Mouse (Mus musculus): ENCODE results near the gene En2. TPM values are rescaled to one million over a fixed set of nuclear protein-coding genes. Genes with fewer than 3 reads are reported as not detected.

Gene En2
- total and polyA plus RNA-seq, 3 experiments = not detected

DNA sequence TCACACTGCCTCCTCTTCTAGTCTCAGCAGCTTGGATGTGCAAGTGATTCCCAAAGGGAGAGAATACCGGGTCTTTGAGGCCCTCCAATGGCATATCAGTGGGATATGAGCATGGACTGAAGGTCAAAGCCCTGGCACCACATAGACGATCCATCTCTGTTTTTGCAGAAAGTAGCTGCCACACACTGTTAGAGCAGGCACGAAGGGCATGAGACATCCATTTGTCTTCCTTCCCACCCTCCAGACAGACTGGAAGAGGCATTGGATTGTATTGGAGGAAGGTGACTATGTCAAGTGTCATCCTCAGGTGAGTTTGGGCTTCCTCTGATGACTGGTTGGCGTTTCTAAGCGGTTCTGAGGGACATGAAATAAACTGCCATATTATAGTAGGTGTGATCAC is 12.8 kb downstream of the En2 start:
- H3K9me3 ChIP-seq (replicated peaks; ENCODE audit: low read length) = no peaks in the 10 kb centered on the region
- peaks cover 0 to 3% of the 10 kb centered on the region in 2 experiments; a peak in 1 of 4 replicates for H3K4me1 ChIP-seq (ENCODE audit: control insufficient read depth in 1 of 2, insufficient read depth in 2 of 2)
- no peak overlapping the region for H3K9ac ChIP-seq (ENCODE audit: insufficient read depth, low read depth)
- no peak overlapping the region for H3K27ac ChIP-seq (ENCODE audit: insufficient read depth, low read depth)
- H3K4me2 ChIP-seq (ENCODE audit: insufficient read depth, low read depth, poor library complexity, severe bottlenecking) = no peak overlapping the region
- no peak for DNase-seq (ENCODE audit: extremely low read depth)
- H3K79me2 ChIP-seq (replicated peaks; ENCODE audit: control insufficient read depth, extremely low read depth, insufficient read depth, poor library complexity, severe bottlenecking) = no peaks in the 10 kb centered on the region
- H3K36me3 ChIP-seq (replicated peaks in 1 of 2; ENCODE audit: control insufficient read depth in 1 of 2, insufficient read depth in 1 of 2, low read length in 1 of 2) = no peaks in the 10 kb centered on the region
- dilution Hi-C loops (cut with MboI; ENCODE audit: extremely low pct_ligation_motif_present, extremely low pct_unique_long_range_greater_than_20kb, low sequenced_read_pairs) (no loop called here), in situ Hi-C loops (cut with MboI; ENCODE audit: low pct_ligation_motif_present, low pct_unique_long_range_greater_than_20kb, low sequenced_read_pairs) (no loop called here)
- no peak overlapping the region for H3K4me3 ChIP-seq (replicated peaks in 1 of 3; ENCODE audit: low read depth in 2 of 3, low read length in 2 of 3, poor library complexity in 1 of 3)
- no peak for TF ChIP-seq ELF1 (IDR thresholded peaks at IDR 0.05; ENCODE audit: low read depth, low read length)
- TF ChIP-seq MAX (IDR thresholded peaks at IDR 0.05; ENCODE audit: low read length) = no peak
- no peak for TF ChIP-seq JUN (IDR thresholded peaks at IDR 0.05; ENCODE audit: insufficient read depth, low read depth, low read length)
- TF ChIP-seq TBP (conservative IDR thresholded peaks at IDR 0.05; ENCODE audit: low read depth, low read length) = no peak
- TF ChIP-seq NRF1 (IDR thresholded peaks at IDR 0.05; ENCODE audit: low read depth, low read length) = no peak
- no peaks in the 10 kb centered on the region for H3K27me3 ChIP-seq (replicated peaks)

DNA sequence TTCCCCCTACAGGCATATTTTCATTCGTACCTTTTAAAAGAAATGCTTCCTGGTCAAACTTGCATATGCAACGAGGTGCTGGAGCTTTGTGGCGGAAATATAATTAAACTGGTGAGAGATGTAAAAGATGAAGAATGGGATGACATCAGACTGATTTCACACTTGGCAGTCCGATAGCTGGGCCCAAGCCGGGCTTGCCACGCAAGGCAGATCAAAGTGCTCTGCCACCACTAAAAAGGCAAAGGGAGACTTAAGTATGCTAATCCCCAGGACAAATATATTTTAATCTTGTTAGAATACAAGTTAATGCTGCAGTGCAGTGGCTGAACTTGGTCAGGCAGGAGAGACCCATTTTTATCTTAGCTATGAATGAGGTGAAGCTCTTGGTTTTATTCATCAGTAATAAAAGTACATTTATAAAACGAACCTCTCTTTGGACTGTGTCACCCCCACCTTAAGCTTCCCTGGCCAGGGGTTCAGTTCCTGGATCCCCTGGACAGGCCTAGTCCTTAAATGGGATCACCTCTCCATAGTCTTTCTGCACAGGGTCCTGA is 13.8 kb downstream of the En2 start:
- Histone ChIP-seq H3K79me2 (replicated peaks; ENCODE audit: control insufficient read depth, extremely low read depth, insufficient read depth, poor library complexity, severe bottlenecking) (no peaks in the 10 kb centered on the region), H3K27ac (ENCODE audit: insufficient read depth, low read depth) (no peak overlapping the region), H3K27me3 (replicated peaks) (no peaks in the 10 kb centered on the region), H3K36me3 (replicated peaks in 1 of 2; ENCODE audit: control insufficient read depth in 1 of 2, insufficient read depth in 1 of 2, low read length in 1 of 2) (no peaks in the 10 kb centered on the region), H3K4me3 (replicated peaks in 1 of 3; ENCODE audit: low read depth in 2 of 3, low read length in 2 of 3, poor library complexity in 1 of 3) (no peak overlapping the region), H3K9ac (ENCODE audit: insufficient read depth, low read depth) (no peak overlapping the region), H3K4me2 (ENCODE audit: insufficient read depth, low read depth, poor library complexity, severe bottlenecking) (no peak overlapping the region), H3K9me3 (replicated peaks; ENCODE audit: low read length) (no peaks in the 10 kb centered on the region), H3K4me1 (ENCODE audit: control insufficient read depth in 1 of 2, insufficient read depth in 2 of 2) (peaks cover 0 to 3% of the 10 kb centered on the region in 2 experiments; a peak in 1 of 4 replicates)
- dilution Hi-C loops (cut with MboI; ENCODE audit: extremely low pct_ligation_motif_present, extremely low pct_unique_long_range_greater_than_20kb, low sequenced_read_pairs) (no loop called here), in situ Hi-C loops (cut with MboI; ENCODE audit: low pct_ligation_motif_present, low pct_unique_long_range_greater_than_20kb, low sequenced_read_pairs) (no loop called here)
- no peak for DNase-seq (ENCODE audit: extremely low read depth)
- no peak for TF ChIP-seq USF2 (conservative IDR thresholded peaks at IDR 0.05; ENCODE audit: low read depth, low read length)
- TF ChIP-seq JUND (conservative IDR thresholded peaks at IDR 0.05; ENCODE audit: low read depth, low read length) = no peak
- no peak for TF ChIP-seq ZMIZ1 (IDR thresholded peaks at IDR 0.05; ENCODE audit: low read depth, low read length)
- no peak for TF ChIP-seq POLR2AphosphoS2 (IDR thresholded peaks at IDR 0.05; ENCODE audit: low read depth, low read length)
- no peak for TF ChIP-seq JUN (IDR thresholded peaks at IDR 0.05; ENCODE audit: insufficient read depth, low read depth, low read length)
- TF ChIP-seq HCFC1 (IDR thresholded peaks at IDR 0.05; ENCODE audit: low read depth, low read length) = no peak
- TF ChIP-seq SIN3A (IDR thresholded peaks at IDR 0.05; ENCODE audit: low read length) = no peak
- no peak for TF ChIP-seq NRF1 (IDR thresholded peaks at IDR 0.05; ENCODE audit: low read depth, low read length)
- no peak for TF ChIP-seq ETS1 (conservative IDR thresholded peaks at IDR 0.05; ENCODE audit: low read depth, low read length)
- TF ChIP-seq TCF12 (IDR thresholded peaks at IDR 0.05; ENCODE audit: low read depth, low read length) = no peak
- no peak for TF ChIP-seq MXI1 (IDR thresholded peaks at IDR 0.05; ENCODE audit: low read depth, low read length)
- TF ChIP-seq KAT2A (IDR thresholded peaks at IDR 0.05; ENCODE audit: insufficient replicate concordance, low read length) = no peak
- TF ChIP-seq ZNF384 (IDR thresholded peaks at IDR 0.05; ENCODE audit: low read depth, low read length) = no peak
- no peak for TF ChIP-seq UBTF (IDR thresholded peaks at IDR 0.05; ENCODE audit: low read depth, low read length)

Data from CH12.LX (cell line).